Mouse (Mus musculus) intestine, postnatal 0 days (tissue): Measurements from ENCODE around the gene Polk. TPM values are rescaled to one million over a fixed set of nuclear protein-coding genes. Genes with fewer than 3 reads are reported as not detected.

ENCODE experiments used
- ATAC-seq: fragments of 200-750 bp; cut with Nextera tagmentation; 2 replicates; pipeline ENCODE4 v1.8.0; 2017; ENCODE audit warnings: mild to moderate bottlenecking, moderate TSS enrichment, moderate library complexity
- H3K27ac ChIP-seq: fragments of 300-500 bp; sonication (generic); 2 replicates; pipeline ENCODE4 v1.5.1; 2014; ENCODE audit warnings: mild to moderate bottlenecking, low read depth, low read length, moderate library complexity
- H3K27me3 ChIP-seq: fragments of 300-500 bp; sonication (generic); replicated peaks from 2 replicates; pipeline ENCODE4 v1.6.1; 2014; ENCODE audit warnings: low read length, mixed read lengths; ENCODE audit not compliant: control insufficient read depth, insufficient read depth
- H3K36me3 ChIP-seq: fragments of 300-500 bp; sonication (generic); 2 replicates; pipeline ENCODE4 v1.6.1; 2014; ENCODE audit warnings: mild to moderate bottlenecking, moderate library complexity; ENCODE audit not compliant: control insufficient read depth, insufficient read depth
- H3K4me1 ChIP-seq: fragments of 300-500 bp; sonication (generic); replicated peaks from 2 replicates; pipeline ENCODE4 v1.6.1; 2014; ENCODE audit warnings: antibody characterized with exemption, low read length, mixed read lengths; ENCODE audit not compliant: control insufficient read depth, insufficient read depth
- H3K4me2 ChIP-seq: fragments of 300-500 bp; sonication (generic); replicated peaks from 2 replicates; pipeline ENCODE4 v1.6.1; 2014; ENCODE audit warnings: low read depth, mild to moderate bottlenecking, moderate library complexity
- H3K4me3 ChIP-seq: fragments of 300-500 bp; sonication (generic); 2 replicates; pipeline ENCODE4 v1.5.1; 2014; ENCODE audit warnings: low read depth, low read length
- H3K9ac ChIP-seq: fragments of 300-500 bp; sonication (generic); 2 replicates; pipeline ENCODE4 v1.6.1; 2014; ENCODE audit warnings: mild to moderate bottlenecking, low read depth, low read length
- H3K9me3 ChIP-seq: fragments of 300-500 bp; sonication (generic); 2 replicates; pipeline ENCODE4 v1.6.1; 2016; ENCODE audit warnings: mixed run types; ENCODE audit not compliant: control insufficient read depth
- CTCF ChIP-seq: sonication (generic); IDR thresholded peaks from 2 replicates; pipeline ENCODE4 v1.5.1; 2016; ENCODE audit warnings: low read depth, mild to moderate bottlenecking, control low read depth, antibody characterized with exemption, moderate library complexity
- WGBS: fragments of 180-500 bp; shearing (Covaris S2); extraction: QIAGEN DNeasy Blood & Tissue Kit; methylation state at CpG from one replicate; pipeline ENCODE4 v1.1.7; 2014; 5-methylcytosine and 5-hydroxymethylcytosine counted together
- polyA plus RNA-seq: library from polyadenylated mRNA; unstranded; fragments of >200 nt; fragmentation: Nextera tagmentation; extraction: Ambion mirVana; gene quantifications from 2 replicates; pipeline ENCODE4 v1.2.1, GENCODE M21; 2015

The Polk gene
- polyA plus RNA-seq, 1 experiment from 2014 or later: 2.1 TPM

- no peak overlapping the region for H3K4me3 ChIP-seq
- TF ChIP-seq CTCF: no peak
- 75% methylated on average over 5 of the region's 5 CpGs for WGBS
- no peak overlapping the region for H3K9ac ChIP-seq
- no peak overlapping the region for H3K4me2 ChIP-seq
- no peaks in the 10 kb centered on the region for H3K4me1 ChIP-seq
- no peak for ATAC-seq
- H3K27ac ChIP-seq: no peak overlapping the region
- H3K9me3 ChIP-seq: no peaks in the 10 kb centered on the region
- no peaks in the 10 kb centered on the region for H3K36me3 ChIP-seq
- H3K27me3 ChIP-seq: no peaks in the 10 kb centered on the region
Observed at GRCm38 (mm10) chr13:96465315-96465714, 77.1 kb downstream of the Polk start.

- Histone ChIP-seq H3K4me2 (no peak overlapping the region), H3K9me3 (no peaks in the 10 kb centered on the region), H3K36me3 (no peaks in the 10 kb centered on the region), H3K4me3 (no peak overlapping the region), H3K4me1 (no peaks in the 10 kb centered on the region), H3K27me3 (no peaks in the 10 kb centered on the region), H3K9ac (no peak overlapping the region), H3K27ac (no peak overlapping the region)
- ATAC-seq: no peak
- no peak for TF ChIP-seq CTCF
- 49% methylated on average over 1 of the region's 1 CpGs for WGBS
Observed at GRCm38 (mm10) chr13:96462644-96463043, 79.7 kb downstream of the Polk start.

- no peak overlapping the region for H3K4me2 ChIP-seq
- no peak for ATAC-seq
- H3K9ac ChIP-seq: no peak overlapping the region
- no peaks in the 10 kb centered on the region for H3K4me1 ChIP-seq
- no peaks in the 10 kb centered on the region for H3K9me3 ChIP-seq
- no peak overlapping the region for H3K27ac ChIP-seq
- 68% methylated on average over 4 of the region's 4 CpGs for WGBS
- H3K27me3 ChIP-seq: no peaks in the 10 kb centered on the region
- no peak for TF ChIP-seq CTCF
- no peak overlapping the region for H3K4me3 ChIP-seq
- H3K36me3 ChIP-seq: no peaks in the 10 kb centered on the region
Observed at GRCm38 (mm10) chr13:96458606-96459005, 83.8 kb downstream of the Polk start.

GRCm38 (mm10) chr13:96458018-96458417 lies 84.4 kb downstream of the Polk start:
- TF ChIP-seq CTCF: no peak
- no peak for ATAC-seq
- no peak overlapping the region for H3K4me3 ChIP-seq

GRCm38 (mm10) chr13:96457566-96457965 lies 84.8 kb downstream of the Polk start:
- no peaks in the 10 kb centered on the region for H3K27me3 ChIP-seq
- no peak overlapping the region for H3K4me2 ChIP-seq
- no peaks in the 10 kb centered on the region for H3K9me3 ChIP-seq
- no peaks in the 10 kb centered on the region for H3K4me1 ChIP-seq
- no peak overlapping the region for H3K4me3 ChIP-seq
- H3K9ac ChIP-seq: no peak overlapping the region
- ATAC-seq: no peak
- no peak for TF ChIP-seq CTCF
- WGBS: 56% methylated on average over 5 of the region's 5 CpGs
- no peaks in the 10 kb centered on the region for H3K36me3 ChIP-seq
- no peak overlapping the region for H3K27ac ChIP-seq

More at GRCm38 (mm10) chr13:96458018-96458417, 84.4 kb downstream of the Polk start:
- no peaks in the 10 kb centered on the region for H3K27me3 ChIP-seq
- H3K4me2 ChIP-seq: no peak overlapping the region
- 39% methylated on average over 5 of the region's 5 CpGs for WGBS
- H3K27ac ChIP-seq: no peak overlapping the region
- no peaks in the 10 kb centered on the region for H3K9me3 ChIP-seq
- no peaks in the 10 kb centered on the region for H3K4me1 ChIP-seq
- no peak overlapping the region for H3K9ac ChIP-seq
- H3K36me3 ChIP-seq: no peaks in the 10 kb centered on the region

GRCm38 (mm10) chr13:96454288-96454687 lies 88.1 kb downstream of the Polk start:
- Histone ChIP-seq H3K9ac (no peak overlapping the region), H3K9me3 (no peaks in the 10 kb centered on the region), H3K4me3 (no peak overlapping the region), H3K4me1 (no peaks in the 10 kb centered on the region), H3K27ac (no peak overlapping the region), H3K27me3 (no peaks in the 10 kb centered on the region), H3K36me3 (no peaks in the 10 kb centered on the region), H3K4me2 (no peak overlapping the region)
- peak; percentile 79 for ATAC-seq
- WGBS: 40% methylated on average over 3 of the region's 3 CpGs
- no peak for TF ChIP-seq CTCF

GRCm38 (mm10) chr13:96452621-96453020 lies 89.8 kb downstream of the Polk start:
- 96% methylated on average over 3 of the region's 3 CpGs for WGBS
- ATAC-seq: no peak

More at GRCm38 (mm10) chr13:96452621-96453020, 89.8 kb downstream of the Polk start:
- H3K4me2 ChIP-seq: no peak overlapping the region
- no peak overlapping the region for H3K4me3 ChIP-seq
- H3K36me3 ChIP-seq: no peaks in the 10 kb centered on the region
- H3K9ac ChIP-seq: no peak overlapping the region
- no peak for TF ChIP-seq CTCF
- H3K4me1 ChIP-seq: no peaks in the 10 kb centered on the region
- no peaks in the 10 kb centered on the region for H3K9me3 ChIP-seq
- H3K27me3 ChIP-seq: no peaks in the 10 kb centered on the region
- no peak overlapping the region for H3K27ac ChIP-seq
